Mouse (Mus musculus) C2C12 (cell line): ENCODE results near the gene Nenf. TPM values are rescaled to one million over a fixed set of nuclear protein-coding genes. Genes with fewer than 3 reads are reported as not detected.

Experiments
- H3K27me3 ChIP-seq: one replicate; pipeline ENCODE4 v1.6.1; 2011; ENCODE audit not compliant: control insufficient read depth, insufficient read depth, insufficient read length
- H3K36me3 ChIP-seq: one replicate; pipeline ENCODE4 v1.6.1; 2011; ENCODE audit not compliant: control insufficient read depth, insufficient read depth
- H3K4me3 ChIP-seq: one replicate; pipeline ENCODE4 v1.5.1; 2011; ENCODE audit warnings: mild to moderate bottlenecking, control low read depth; ENCODE audit not compliant: poor library complexity, insufficient read depth, severe bottlenecking
- H3K79me2 ChIP-seq: one replicate; pipeline ENCODE4 v1.6.1; 2011; ENCODE audit not compliant: control insufficient read depth, insufficient read depth
- H3K79me3 ChIP-seq: one replicate; pipeline ENCODE4 v1.6.1; 2011; ENCODE audit warnings: low read depth, control low read depth
- H3ac ChIP-seq: one replicate; pipeline ENCODE3; 2011; ENCODE audit warnings: low read depth; ENCODE audit not compliant: control insufficient read depth, insufficient read length
- CEBPB ChIP-seq: IDR thresholded peaks from one replicate; pipeline ENCODE4 v1.6.1; 2011; ENCODE audit warnings: low read depth, mild to moderate bottlenecking, control low read depth, moderate library complexity
- CTCF ChIP-seq: IDR thresholded peaks from one replicate; pipeline ENCODE4 v1.5.1; 2011; ENCODE audit not compliant: control insufficient read depth, insufficient read depth, insufficient read length
- FOSL1 ChIP-seq: IDR thresholded peaks from one replicate; pipeline ENCODE4 v1.8.0; 2011; ENCODE audit warnings: mild to moderate bottlenecking, low read length; ENCODE audit not compliant: poor library complexity, insufficient read depth, severe bottlenecking
- MAX ChIP-seq: IDR thresholded peaks from one replicate; pipeline ENCODE4 v1.6.1; 2011; ENCODE audit warnings: mild to moderate bottlenecking, control low read depth
- MYOD1 ChIP-seq: IDR thresholded peaks from one replicate; pipeline ENCODE4 v1.6.1; 2011; ENCODE audit warnings: low read depth; ENCODE audit not compliant: control insufficient read depth, insufficient read length
- MYOG ChIP-seq: IDR thresholded peaks from one replicate; pipeline ENCODE4 v1.6.1; 2011; ENCODE audit not compliant: control insufficient read depth, insufficient read length; ENCODE audit errors: extremely low read depth
- USF1 ChIP-seq: IDR thresholded peaks from one replicate; pipeline ENCODE4 v1.6.1; 2011; ENCODE audit warnings: low read depth, mild to moderate bottlenecking, control low read depth, moderate library complexity
- polyA plus RNA-seq: library from polyadenylated mRNA; unstranded; fragments of >200 nt; fragmentation: generic; extraction: Trizol; gene quantifications from one replicate; pipeline ENCODE4 v1.2.1, GENCODE M21; 2012; ENCODE audit warnings: missing spikeins

Nenf gene
- polyA plus RNA-seq, 1 experiment, result 98.5 TPM

GRCm38 (mm10) chr1:191261861-191262260 is 56.1 kb downstream of the Nenf start:
- H3K36me3 ChIP-seq, result no peaks in the 10 kb centered on the region
- H3K79me3 ChIP-seq, result no peaks in the 10 kb centered on the region
- no peaks in the 10 kb centered on the region for H3K27me3 ChIP-seq
- H3K79me2 ChIP-seq, result no peaks in the 10 kb centered on the region
- TF ChIP-seq MAX, result no peak
- TF ChIP-seq CEBPB, result no peak
- no peak for TF ChIP-seq CTCF
- TF ChIP-seq MYOD1, result no peak
- TF ChIP-seq FOSL1, result no peak
- TF ChIP-seq USF1, result no peak
- TF ChIP-seq MYOG, result no peak
- H3K4me3 ChIP-seq, result no peak overlapping the region
- H3ac ChIP-seq, result no peak overlapping the region

- H3K79me3 ChIP-seq, result no peaks in the 10 kb centered on the region
- no peak for TF ChIP-seq CEBPB
- TF ChIP-seq FOSL1, result no peak
- TF ChIP-seq MYOD1, result no peak
- TF ChIP-seq USF1, result no peak
- no peak for TF ChIP-seq MYOG
- no peak for TF ChIP-seq CTCF
- no peak for TF ChIP-seq MAX
Observed at GRCm38 (mm10) chr1:191259661-191260060, 58.3 kb downstream of the Nenf start.

DNA sequence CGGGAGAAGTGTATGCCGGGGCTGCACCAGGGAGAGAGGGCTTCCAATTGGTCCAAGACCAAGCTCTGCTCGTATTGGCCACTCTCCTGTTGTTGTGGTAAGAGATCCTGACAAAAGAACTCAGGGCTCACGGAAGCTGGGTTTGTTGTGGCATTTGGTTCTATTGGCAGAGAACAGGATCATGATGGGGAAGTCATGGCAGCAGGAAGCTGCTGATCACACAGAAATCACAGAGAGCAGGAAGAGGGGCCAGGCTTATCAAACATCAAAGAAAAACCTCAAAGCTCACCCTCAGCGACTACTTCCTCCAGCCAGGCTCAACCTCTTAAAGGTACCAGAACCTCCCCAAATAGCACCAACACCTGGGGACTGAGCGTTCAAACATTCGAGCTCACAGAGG is 58.9 kb downstream of the Nenf start:
- H3K4me3 ChIP-seq, result no peak overlapping the region

More at GRCm38 (mm10) chr1:191259661-191260060, 58.3 kb downstream of the Nenf start:
- Histone ChIP-seq H3ac (no peak overlapping the region), H3K79me2 (no peaks in the 10 kb centered on the region), H3K4me3 (no peak overlapping the region), H3K36me3 (no peaks in the 10 kb centered on the region), H3K27me3 (no peaks in the 10 kb centered on the region)

GRCm38 (mm10) chr1:191258521-191258920 is 59.5 kb downstream of the Nenf start:
- no peaks in the 10 kb centered on the region for H3K79me2 ChIP-seq
- no peak overlapping the region for H3ac ChIP-seq
- H3K4me3 ChIP-seq, result no peak overlapping the region
- TF ChIP-seq FOSL1 (no peak), MAX (no peak), CEBPB (no peak), MYOG (no peak), MYOD1 (no peak), USF1 (no peak), CTCF (no peak)
- no peaks in the 10 kb centered on the region for H3K27me3 ChIP-seq
- H3K36me3 ChIP-seq, result no peaks in the 10 kb centered on the region
- no peaks in the 10 kb centered on the region for H3K79me3 ChIP-seq

More for the DNA sequence above, 58.9 kb downstream of the Nenf start:
- TF ChIP-seq MAX (no peak), CTCF (no peak), USF1 (no peak), FOSL1 (no peak), CEBPB (no peak), MYOG (no peak), MYOD1 (no peak)
- no peaks in the 10 kb centered on the region for H3K79me2 ChIP-seq
- no peaks in the 10 kb centered on the region for H3K79me3 ChIP-seq
- no peak overlapping the region for H3ac ChIP-seq
- H3K27me3 ChIP-seq, result no peaks in the 10 kb centered on the region
- no peaks in the 10 kb centered on the region for H3K36me3 ChIP-seq

- Histone ChIP-seq H3K36me3 (no peaks in the 10 kb centered on the region), H3ac (no peak overlapping the region), H3K27me3 (no peaks in the 10 kb centered on the region), H3K79me3 (no peaks in the 10 kb centered on the region), H3K79me2 (no peaks in the 10 kb centered on the region), H3K4me3 (no peak overlapping the region)
- TF ChIP-seq CTCF, result no peak
- no peak for TF ChIP-seq MAX
- TF ChIP-seq CEBPB, result no peak
- TF ChIP-seq MYOG, result no peak
- TF ChIP-seq USF1, result no peak
Observed at GRCm38 (mm10) chr1:191257981-191258380, 60.0 kb downstream of the Nenf start.

DNA sequence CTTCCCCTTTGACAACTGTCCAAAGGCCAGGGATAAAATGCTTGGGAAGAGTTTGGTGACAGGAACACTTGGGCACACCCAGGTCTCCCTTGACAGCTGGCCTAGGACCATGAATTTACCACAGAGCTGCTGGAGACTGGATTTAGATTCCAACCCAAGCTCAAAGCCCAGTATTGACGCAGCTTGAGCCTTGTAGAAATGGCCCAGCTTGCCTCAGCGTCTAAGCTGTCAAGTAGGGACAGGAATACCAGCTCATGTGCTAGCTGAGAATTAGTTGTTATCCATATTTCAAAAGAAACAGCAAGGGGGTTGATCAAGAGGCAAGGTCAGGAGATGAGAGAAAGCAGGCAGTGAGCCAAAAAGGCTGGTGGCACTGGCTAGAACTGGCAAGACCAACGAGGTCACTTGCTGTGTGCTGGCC is 60.6 kb downstream of the Nenf start:
- no peak overlapping the region for H3K4me3 ChIP-seq
- no peak for TF ChIP-seq CTCF
- no peaks in the 10 kb centered on the region for H3K79me2 ChIP-seq
- no peaks in the 10 kb centered on the region for H3K36me3 ChIP-seq
- H3ac ChIP-seq, result no peak overlapping the region
- no peaks in the 10 kb centered on the region for H3K79me3 ChIP-seq
- H3K27me3 ChIP-seq, result no peaks in the 10 kb centered on the region

Other genes starting within 250 kb of the Nenf start
- gene Batf3, start 220.3 kb downstream of the Nenf start, polyA plus RNA-seq, result 0.78 TPM
- gene Fam71a, start 153.4 kb downstream of the Nenf start, polyA plus RNA-seq, result not detected
- gene Atf3, start 100.2 kb downstream of the Nenf start, polyA plus RNA-seq, result 1.4 TPM
- 9.8 TPM for gene Tmem206, start 7.7 kb upstream of the Nenf start, polyA plus RNA-seq
- 21.5 TPM for gene Ppp2r5a, start 85.1 kb upstream of the Nenf start, polyA plus RNA-seq